Mouse (Mus musculus): ENCODE measurements at regions not wholly inside any gene's neighbourhood (a gene's known extent, or its start where the extent isn't known, plus 50 kb on each side); places are given as distances from the start of the nearest gene placed in this dataset.
"Not testable (repeated sequence)": the region's sequence is repeated elsewhere in the genome, so short reads cannot be mapped to it uniquely, and the experiment has no call there.

- no peak for DNase-seq
Measured at GRCm38 (mm10) chr15:41283199-41283598, 1149.0 kb downstream of the 9330182O14Rik start.

DNA sequence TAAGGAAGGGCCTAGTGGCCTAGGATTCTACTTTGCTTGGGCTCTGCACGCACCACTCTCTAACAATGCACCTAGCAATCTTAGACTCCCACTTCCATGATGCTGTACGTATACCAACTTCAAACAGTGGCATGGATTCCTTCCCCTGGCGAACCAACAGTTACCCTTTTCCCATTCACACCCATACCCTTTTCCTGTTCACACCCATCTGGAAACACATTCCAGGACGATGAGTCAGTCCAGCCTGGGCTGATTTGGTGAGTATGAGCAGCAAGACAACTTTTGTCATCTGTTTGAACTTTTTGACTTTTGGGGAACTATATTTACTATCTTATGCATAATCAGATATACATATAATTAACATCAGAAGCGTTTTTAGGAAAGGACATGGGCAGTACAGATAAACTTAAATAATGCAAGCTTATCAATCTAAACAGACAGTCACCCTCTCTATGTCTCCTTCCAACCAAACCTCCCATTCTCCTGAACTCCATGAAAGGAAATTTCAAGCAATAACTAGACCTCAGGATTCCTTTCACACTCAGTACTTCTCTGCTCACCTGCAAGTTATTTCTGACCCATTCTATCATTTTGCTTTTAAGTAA is 1152.7 kb downstream of the 9330182O14Rik start:
- no peak for DNase-seq

DNA sequence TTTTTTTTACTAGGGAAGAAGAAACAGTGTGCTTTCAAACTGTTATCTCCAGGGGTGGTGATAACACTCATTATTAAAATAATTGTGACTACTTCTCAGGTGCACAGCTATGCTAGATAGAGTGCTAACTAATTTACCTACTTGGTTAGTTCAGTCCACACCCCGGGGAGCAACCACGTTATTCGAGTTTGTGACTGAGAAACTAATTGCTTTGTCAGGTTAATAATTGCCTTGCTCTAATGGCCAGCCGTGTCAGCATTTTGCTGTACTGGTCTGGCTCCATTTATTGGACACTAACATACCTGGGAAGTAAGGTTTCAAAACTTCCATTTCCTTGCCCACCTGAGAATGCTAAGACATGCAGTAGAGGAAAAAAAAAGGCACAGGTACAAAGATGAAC is 1163.3 kb downstream of the 9330182O14Rik start:
- peak; percentile 21 to 46 for DNase-seq

GRCm38 (mm10) chr15:41306638-41307037 is 1172.5 kb downstream of the 9330182O14Rik start:
- DNase-seq, result no peak

- no peak for DNase-seq
Measured at GRCm38 (mm10) chr15:41311728-41312320, 1177.7 kb downstream of the 9330182O14Rik start.

GRCm38 (mm10) chr15:41314916-41315315 is 1180.8 kb downstream of the 9330182O14Rik start:
- no peak for DNase-seq

DNA sequence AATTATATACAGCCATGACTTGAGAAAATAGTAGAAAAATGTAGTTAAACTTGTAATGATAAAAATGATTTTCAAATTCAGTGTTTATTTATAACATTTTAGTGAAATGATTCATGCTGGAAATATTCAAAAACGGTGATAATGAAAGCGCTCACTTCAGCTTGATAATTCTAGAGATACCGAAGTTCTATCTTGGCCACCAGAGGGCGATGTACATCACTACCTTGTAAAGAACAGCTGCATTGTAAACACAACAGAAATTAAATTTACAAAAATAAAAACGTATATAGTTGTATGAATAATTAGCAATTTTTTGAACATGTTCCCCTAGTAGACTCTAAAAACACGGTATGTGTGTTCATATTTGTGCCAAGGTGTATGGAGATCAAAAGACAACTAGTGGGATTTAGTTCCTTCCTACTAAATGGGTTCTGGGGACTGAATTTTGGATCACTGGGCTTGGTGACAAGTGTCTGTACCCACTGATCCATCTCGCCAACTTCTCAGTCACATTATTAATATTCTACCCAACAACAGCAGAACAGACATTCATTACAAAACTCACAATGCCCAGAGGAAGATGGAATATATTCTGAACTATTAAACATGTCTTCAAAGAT is 1191.6 kb downstream of the 9330182O14Rik start:
- peak; percentile 14 to 56 for DNase-seq

GRCm38 (mm10) chr15:41329286-41329685 is 1195.1 kb downstream of the 9330182O14Rik start:
- DNase-seq, result no peak

DNA sequence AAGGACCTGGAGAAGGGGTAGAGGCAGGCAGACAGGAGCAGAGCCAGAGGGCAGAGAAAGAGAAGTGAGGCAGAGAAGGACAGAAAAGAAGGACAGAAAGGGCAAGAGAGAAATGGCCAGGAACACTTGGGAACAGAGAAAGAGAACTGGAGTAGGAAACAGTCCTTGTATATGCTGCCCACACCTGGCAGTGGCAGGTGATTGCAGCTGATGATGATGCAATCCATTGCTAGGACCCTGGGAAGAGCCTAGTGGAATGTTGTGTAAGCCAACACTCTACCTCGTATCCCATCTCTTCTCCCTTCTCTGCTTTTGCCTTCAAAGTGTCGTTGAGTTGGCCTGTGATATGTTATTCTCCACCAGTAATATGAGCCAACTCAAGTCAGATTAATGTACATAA is 1195.9 kb downstream of the 9330182O14Rik start:
- no peak for DNase-seq

DNA sequence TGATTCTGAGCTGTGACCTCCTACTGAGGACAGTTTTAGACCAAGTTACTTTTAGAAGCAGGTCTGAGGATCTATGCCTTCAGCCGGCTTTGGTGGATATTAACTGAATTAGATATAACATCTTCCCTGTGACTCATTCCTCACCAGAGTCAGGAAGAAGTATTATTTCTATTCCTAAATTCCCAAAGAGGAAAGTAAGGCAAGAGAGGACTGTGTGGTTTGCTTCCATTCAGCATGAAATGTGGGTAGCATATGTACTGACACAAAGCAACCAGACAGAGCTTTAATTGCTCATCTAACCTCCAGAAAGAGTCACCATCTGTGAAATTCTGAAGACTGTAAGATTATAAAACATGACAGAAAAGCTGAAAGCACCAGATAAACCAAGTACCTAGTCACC is 1198.3 kb downstream of the 9330182O14Rik start:
- no peak for DNase-seq

DNA sequence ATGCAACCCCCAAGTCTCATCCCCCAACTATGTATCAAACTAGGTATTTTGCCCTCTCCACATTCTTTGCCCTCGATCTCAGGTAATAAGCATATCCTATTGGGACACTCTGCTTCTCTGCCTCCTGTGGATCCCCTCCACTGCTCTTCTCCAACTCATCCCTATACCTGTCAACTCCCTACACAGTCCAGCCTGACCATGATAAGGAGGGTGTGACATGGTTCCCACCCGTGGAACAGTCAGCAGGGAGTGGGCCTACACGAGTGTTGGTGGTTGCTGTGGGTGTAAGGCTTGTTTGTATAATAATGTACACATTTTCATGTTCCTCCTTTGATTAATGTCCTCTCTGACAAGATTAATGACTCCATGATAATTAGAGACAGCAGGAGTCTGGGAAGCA is 1199.0 kb downstream of the 9330182O14Rik start:
- DNase-seq, result no peak

DNA sequence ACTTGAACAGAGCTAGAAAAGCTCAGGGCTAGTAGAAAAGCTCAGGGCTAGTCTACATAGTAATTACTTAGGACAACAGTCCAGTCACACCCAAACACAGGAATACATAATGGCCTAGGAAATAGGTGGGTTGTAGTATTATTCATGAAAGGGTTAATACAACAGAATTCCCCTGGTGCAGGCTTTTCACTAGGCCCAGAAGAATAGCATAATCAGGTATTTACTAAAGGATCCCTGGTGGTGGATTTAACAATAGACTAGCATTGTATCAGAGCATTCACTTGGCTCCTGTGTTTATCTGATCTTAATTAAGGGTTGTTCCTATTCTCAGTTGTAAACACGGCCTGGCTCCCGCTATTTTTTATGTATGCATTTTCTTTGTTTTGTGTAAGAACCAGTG is 1206.5 kb downstream of the 9330182O14Rik start:
- not testable (repeated sequence) for DNase-seq

- no peak for DNase-seq
Measured at GRCm38 (mm10) chr15:41345554-41345953, 1211.4 kb downstream of the 9330182O14Rik start.

- DNase-seq, result no peak
Measured at GRCm38 (mm10) chr15:41347221-41347620, 1213.1 kb downstream of the 9330182O14Rik start.

DNA sequence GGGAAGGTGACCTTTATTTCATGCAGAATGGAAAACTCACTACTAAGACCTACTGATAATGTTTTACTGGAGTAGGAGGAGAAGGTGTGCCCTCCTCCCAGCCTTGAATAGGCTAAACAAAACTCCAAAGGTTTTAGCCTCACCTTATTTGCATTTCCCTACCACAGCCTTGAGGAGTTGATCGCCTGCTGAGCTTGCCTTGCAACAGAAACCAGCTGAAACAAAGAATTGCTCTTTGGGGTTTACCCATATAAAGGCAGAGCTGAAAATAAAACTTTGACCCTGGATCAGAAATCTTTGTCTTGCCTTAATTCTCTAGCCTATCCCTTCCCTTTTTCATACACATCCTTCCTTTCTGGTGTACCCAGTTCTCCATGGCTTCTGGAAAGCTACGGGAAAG is 1218.0 kb downstream of the 9330182O14Rik start:
- DNase-seq, result peak in 1 of 2 experiments; percentile 4

DNA sequence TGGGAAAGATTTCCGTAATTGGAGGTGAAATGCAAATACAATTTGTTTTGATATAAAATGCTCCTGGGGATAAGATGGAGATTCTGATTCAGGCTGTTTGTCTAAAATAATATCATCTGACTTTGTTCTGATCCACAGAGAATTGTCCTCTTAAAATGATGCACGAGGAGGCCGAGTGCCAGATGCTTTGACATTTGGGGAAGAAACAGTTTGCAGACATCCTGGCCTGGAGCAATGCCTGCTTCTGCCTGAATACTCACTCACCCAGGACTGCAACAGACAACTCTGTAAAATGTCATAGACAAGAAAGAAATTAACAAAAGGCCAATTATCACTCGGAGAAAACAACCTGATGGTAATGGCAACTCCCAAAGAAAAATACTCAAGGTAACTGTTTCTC is 1225.1 kb downstream of the 9330182O14Rik start:
- DNase-seq, result no peak

- DNase-seq, result no peak
Measured at GRCm38 (mm10) chr15:41374669-41375068, 1240.5 kb downstream of the 9330182O14Rik start.

DNA sequence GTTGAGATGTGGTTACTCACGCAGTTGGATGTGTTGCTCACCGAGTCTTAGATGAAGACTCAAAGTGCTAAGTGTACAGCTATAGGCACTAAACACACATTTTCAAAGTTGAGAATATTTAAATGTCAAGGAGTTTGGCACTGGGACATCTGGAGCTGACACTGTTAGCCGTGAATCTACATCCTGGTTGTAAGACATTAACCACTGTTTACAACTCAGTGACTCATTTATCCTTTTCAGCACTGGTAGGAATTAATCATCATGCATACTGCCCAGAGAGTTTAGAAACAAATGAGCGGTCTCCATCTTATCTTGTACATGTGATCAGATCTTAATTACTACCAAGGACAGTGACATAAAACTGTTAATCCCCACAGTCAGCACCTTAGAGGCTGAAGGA is 1241.7 kb downstream of the 9330182O14Rik start:
- DNase-seq, result peak in 1 of 2 experiments; percentile 12

DNA sequence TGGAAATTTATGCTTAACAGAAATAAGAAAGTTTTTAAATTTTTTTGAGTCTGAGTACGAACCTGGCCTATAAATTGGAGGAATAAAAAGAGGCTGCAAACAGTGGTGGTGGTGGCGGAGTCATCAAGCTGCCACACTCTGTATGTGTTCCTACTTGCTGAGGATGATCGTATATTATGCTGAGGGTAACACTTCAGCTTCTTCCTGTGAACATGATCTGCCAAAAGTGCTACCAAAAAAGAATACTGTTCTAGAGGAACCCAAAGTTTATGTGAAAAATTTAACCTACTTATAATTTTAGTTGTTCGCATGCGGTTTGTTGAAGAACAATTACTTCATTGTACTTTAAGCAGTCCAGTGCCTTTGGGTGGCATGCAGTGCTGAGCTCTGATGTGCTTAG is 1245.5 kb downstream of the 9330182O14Rik start:
- no peak for DNase-seq

- no peak for DNase-seq
Measured at GRCm38 (mm10) chr15:41380429-41380828, 1246.3 kb downstream of the 9330182O14Rik start.

DNA sequence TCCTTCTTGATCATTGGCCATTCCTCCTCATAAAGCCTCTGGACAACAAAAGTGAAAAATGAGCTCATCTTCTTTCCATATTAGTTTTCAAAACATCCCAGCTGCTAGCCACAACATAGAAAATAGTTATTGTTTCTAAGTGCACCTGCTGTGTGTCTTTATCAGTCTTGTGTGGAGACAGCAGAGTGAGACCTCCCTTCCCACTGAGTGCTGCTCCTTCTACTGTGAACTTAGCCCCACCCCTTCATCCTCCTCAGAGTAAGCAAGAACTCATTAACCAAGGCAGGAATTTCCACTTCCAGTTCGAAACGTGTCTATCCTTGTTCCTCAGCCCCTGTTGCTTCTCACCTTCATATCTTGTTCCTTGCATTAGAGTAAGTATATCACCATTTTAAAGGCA is 1256.5 kb downstream of the 9330182O14Rik start:
- no peak for DNase-seq
